Mouse (Mus musculus): ENCODE measurements around the gene Adarb2.

DNA sequence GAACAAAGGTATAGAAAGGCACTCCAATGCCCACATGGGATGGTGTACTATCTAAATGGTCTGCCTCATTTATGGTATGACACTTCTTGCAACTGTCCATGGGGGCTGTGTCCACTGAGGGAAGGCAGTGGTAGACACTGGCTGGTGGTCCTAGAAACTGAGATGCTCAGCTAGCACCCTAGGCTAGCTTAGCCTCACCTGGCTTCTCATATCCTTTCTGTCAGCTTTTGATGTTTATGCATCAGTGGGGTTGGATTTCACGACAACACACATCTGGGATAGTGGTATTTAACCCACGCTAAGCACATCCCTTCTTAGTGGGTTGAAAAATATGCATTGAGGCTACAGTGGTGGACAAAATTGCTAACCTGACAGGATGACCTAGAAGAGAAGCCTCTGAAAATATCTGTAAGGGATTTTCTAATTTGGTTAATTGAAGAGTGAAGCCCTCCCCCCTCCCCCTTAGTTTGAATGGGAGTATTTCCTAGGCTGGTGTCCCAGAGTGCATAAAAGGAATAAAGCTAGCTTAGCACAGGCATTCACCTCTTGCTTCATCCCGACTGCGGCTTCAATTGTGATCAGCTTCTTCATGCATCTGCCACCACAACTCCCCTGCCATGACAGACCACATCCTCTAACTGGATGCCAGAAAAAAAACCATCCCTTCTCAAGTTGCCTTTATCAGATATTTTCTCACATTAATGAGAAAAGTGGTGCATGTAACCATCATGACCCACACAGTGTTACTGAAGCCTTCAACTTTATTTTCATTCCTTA, 197.8 kb downstream of the Adarb2 start:
- TF ChIP-seq GATA1 (IDR thresholded peaks at IDR 0.05; ENCODE audit: borderline replicate concordance, low read length) (no peak), FLI1 (IDR thresholded peaks at IDR 0.05; ENCODE audit: low read length) (no peak)
